Mouse (Mus musculus): ENCODE measurements around the gene Nkx2-5. TPM values are rescaled to one million over a fixed set of nuclear protein-coding genes. Genes with fewer than 3 reads are reported as not detected.
A peak's percentile ranks its signal among the peaks of the same experiment; 100 is the strongest.

Gene Nkx2-5
- polyA plus RNA-seq, 1 experiment from 2014 or later, result 146 TPM

DNA sequence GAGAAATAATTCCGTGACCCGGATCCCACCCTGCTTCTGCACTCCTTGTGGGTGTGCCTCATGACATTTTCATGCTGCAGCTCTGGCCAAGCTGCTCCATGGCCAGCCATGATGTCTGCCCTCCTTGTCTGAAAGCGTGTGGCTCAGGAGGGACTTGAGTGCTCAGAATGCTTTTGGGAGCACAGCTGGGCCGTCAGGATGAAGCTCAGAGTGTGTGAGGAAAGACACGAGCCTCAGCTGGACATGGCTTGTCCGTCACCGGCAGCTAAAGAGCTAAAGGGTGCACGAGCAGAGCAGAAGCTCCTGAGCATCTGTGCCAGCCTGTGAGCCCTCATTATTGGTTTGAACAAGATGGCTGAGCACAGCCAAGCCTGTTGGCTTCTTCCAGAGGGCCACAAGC is 28.7 kb upstream of the Nkx2-5 start:
- DNase-seq (ENCODE audit: low spot score), result no peak
- Histone ChIP-seq H3K4me1 (peaks cover 44% of the 10 kb centered on the region), H3K9me3 (no peaks in the 10 kb centered on the region), H3K36me3 (peaks cover 2% of the 10 kb centered on the region; the same call in 1 of the 2 replicates), H3K27me3 (ENCODE audit: insufficient read depth, poor library complexity, severe bottlenecking) (no peaks in the 10 kb centered on the region), H3K27ac (peak overlapping the region; percentile 48; the same call in 1 of the 2 replicates), H3K4me3 (no peak overlapping the region)
- 70% methylated on average over 8 of the region's 8 CpGs for WGBS

DNA sequence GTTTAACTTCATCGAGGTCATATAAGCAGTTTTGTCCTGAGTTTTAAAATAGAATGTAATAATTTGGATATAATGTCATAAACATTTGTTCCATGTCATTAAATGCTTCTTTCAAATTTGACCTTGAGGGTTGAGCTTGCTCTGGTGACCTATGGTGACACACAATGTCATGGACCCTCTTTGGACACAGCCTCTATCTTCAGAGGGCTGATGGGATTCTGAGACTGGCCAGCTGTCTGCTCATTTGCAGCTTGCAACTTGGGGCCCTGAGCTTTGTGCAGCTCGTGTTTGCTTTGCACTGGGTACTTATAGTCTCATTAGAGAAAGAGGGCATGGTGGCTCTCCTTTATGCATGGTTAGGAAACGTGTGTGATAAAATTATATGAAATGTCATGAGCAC is 28.1 kb upstream of the Nkx2-5 start:
- DNase-seq (ENCODE audit: low spot score), result no peak
- H3K9me3 ChIP-seq, result no peaks in the 10 kb centered on the region
- H3K36me3 ChIP-seq, result no peaks in the 10 kb centered on the region
- 65% methylated on average over 3 of the region's 3 CpGs for WGBS
- H3K4me1 ChIP-seq, result peaks cover 46% of the 10 kb centered on the region
- H3K27me3 ChIP-seq (ENCODE audit: insufficient read depth, poor library complexity, severe bottlenecking), result no peaks in the 10 kb centered on the region
- no peak overlapping the region for H3K4me3 ChIP-seq
- peak overlapping the region; percentile 59; the same call in 1 of the 2 replicates for H3K27ac ChIP-seq

DNA sequence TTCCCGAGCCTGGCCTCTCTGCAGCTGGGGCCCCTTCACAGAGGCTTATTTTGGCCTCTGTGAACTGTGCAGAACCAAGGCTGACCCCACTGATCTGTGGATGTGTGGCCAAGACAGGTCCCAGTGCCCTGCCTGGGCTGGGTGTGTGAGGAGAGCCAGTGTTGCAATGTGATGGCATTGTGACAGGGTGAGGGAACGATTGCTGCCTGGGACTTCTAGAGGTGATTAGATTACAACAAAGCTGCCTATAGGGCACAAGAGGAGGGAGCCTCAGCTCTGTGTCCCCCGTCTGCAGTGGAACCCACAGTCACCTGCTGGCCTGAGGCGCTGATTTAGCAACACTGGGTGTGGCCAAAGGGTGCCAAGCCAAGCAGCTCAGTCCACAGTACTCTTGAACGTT is 23.9 kb upstream of the Nkx2-5 start:
- Histone ChIP-seq H3K27me3 (ENCODE audit: insufficient read depth, poor library complexity, severe bottlenecking) (no peaks in the 10 kb centered on the region), H3K4me1 (peaks cover 59% of the 10 kb centered on the region), H3K9me3 (no peaks in the 10 kb centered on the region), H3K36me3 (0 out of 2 replicates have a peak, but pooled peaks cover 2% of the 10 kb centered on the region), H3K4me3 (peak overlapping the region; percentile 38), H3K27ac (peak overlapping the region; percentile 80)
- 20% methylated on average over 5 of the region's 5 CpGs for whole genome bisulfite sequencing
- DNase-seq (ENCODE audit: low spot score), result peak; percentile 93

DNA sequence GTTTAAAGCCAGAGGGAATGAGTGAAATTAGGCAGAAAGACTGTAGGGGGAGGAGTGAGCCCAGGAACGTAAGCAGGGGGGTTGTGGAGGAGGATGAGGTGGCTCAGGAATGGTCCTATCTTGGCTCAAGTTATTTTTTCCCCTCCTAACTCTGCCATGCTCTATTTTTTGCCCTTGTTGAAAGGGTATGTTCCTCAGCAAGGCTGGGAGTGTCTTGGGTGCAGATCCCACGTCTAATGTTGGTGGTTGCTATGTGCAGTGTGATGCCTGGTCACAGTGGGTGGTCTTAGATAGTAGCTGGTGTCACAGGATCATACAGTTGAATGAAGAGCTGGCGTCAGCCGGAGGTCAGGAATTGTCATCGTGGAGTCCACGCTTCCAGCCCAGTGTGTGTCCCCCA is 20.3 kb upstream of the Nkx2-5 start:
- peak; percentile 80 for DNase-seq (ENCODE audit: low spot score)
- Histone ChIP-seq H3K27me3 (ENCODE audit: insufficient read depth, poor library complexity, severe bottlenecking) (no peaks in the 10 kb centered on the region), H3K9me3 (peaks cover 7% of the 10 kb centered on the region; the same call in 1 of the 2 replicates), H3K27ac (peak overlapping the region; percentile 88), H3K36me3 (peaks cover 12% of the 10 kb centered on the region; the same call in 1 of the 2 replicates), H3K4me1 (peaks cover 65% of the 10 kb centered on the region), H3K4me3 (0 out of 2 replicates have a peak overlapping the region, but pooled peaks have one; percentile 22)
- WGBS, result 39% methylated on average over 6 of the region's 6 CpGs

DNA sequence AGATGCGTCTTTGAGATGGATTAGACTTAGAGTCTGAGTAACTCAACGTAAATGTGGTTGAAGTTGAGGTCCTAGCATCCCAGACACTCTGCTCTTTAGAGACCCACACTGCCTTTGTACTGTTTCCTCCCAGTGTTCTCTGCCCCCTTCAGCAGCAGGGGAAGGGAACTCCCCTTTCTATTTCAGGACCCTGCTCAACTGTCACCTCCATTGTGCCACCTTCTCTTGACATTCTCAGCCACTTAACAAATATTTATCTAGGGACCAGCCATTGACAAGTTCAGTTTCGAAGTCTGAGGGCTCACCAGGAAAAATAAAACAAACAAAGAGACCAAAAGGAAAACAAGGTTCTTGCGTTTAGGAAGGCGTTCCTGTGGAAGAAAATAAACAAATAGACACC is 19.5 kb upstream of the Nkx2-5 start:
- no peak for DNase-seq (ENCODE audit: low spot score)
- 25% methylated on average over 5 of the region's 5 CpGs for WGBS
- no peaks in the 10 kb centered on the region for H3K27me3 ChIP-seq (ENCODE audit: insufficient read depth, poor library complexity, severe bottlenecking)
- H3K4me3 ChIP-seq, result peak overlapping the region; percentile 22; the same call in 1 of the 2 replicates
- H3K27ac ChIP-seq, result peak overlapping the region; percentile 88
- H3K4me1 ChIP-seq, result peaks cover 67% of the 10 kb centered on the region
- H3K9me3 ChIP-seq, result peaks cover 7% of the 10 kb centered on the region; the same call in 1 of the 2 replicates
- H3K36me3 ChIP-seq, result peaks cover 12% of the 10 kb centered on the region; the same call in 1 of the 2 replicates

DNA sequence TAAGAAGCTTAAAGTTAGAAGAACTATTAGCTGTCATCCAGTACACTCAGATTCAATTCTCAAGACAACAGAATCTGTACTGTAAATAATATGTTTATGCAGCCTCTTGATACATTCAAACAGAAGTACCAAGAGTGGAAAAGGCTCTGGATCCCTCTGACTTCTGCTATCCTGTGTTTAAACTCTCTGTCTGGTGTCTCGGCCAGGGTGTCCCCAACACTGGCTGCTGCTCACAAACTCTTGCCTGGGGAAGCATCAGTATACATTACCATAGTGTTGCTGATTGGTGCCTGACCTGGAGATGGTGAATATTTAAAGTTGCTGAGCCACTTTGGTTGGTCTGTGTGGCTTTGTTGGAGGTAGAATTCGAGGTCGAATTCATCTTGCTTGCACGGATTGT is 17.0 kb upstream of the Nkx2-5 start:
- H3K27me3 ChIP-seq (ENCODE audit: insufficient read depth, poor library complexity, severe bottlenecking), result peaks cover 14% of the 10 kb centered on the region
- WGBS, result 59% methylated on average over 4 of the region's 4 CpGs
- H3K4me3 ChIP-seq, result no peak overlapping the region
- peaks cover 7% of the 10 kb centered on the region; the same call in 1 of the 2 replicates for H3K9me3 ChIP-seq
- H3K27ac ChIP-seq, result peak overlapping the region; percentile 74
- H3K4me1 ChIP-seq, result peaks cover 61% of the 10 kb centered on the region
- H3K36me3 ChIP-seq, result peaks cover 11% of the 10 kb centered on the region; the same call in 1 of the 2 replicates
- no peak for DNase-seq (ENCODE audit: low spot score)

DNA sequence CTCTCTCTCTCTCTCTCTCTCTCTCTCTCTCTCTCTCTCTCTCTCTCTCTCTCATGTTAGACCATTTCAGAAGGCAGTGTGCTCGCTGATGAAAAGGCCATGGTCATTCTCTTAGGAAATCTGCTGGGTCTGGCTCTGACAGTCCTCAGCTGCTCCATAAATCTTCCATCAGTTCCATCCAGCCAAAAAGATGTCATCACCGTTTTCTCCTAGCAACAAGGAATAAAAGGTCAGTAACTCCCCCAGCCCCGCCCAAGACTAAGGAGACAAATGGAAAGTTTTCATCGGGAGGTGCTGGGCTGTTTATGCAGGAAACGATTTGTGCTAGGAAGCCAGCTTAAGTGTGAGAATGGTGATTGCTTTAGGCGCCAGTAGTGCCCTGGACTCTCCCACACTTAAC is 16.6 kb upstream of the Nkx2-5 start:
- Histone ChIP-seq H3K36me3 (peaks cover 10% of the 10 kb centered on the region; the same call in 1 of the 2 replicates), H3K27ac (peak overlapping the region; percentile 74; the same call in 1 of the 2 replicates), H3K4me1 (peaks cover 62% of the 10 kb centered on the region), H3K9me3 (peaks cover 7% of the 10 kb centered on the region; the same call in 1 of the 2 replicates), H3K27me3 (ENCODE audit: insufficient read depth, poor library complexity, severe bottlenecking) (peaks cover 18% of the 10 kb centered on the region), H3K4me3 (no peak overlapping the region)
- 13% methylated on average over 6 of the region's 6 CpGs for WGBS
- peak; percentile 79 for DNase-seq (ENCODE audit: low spot score)

DNA sequence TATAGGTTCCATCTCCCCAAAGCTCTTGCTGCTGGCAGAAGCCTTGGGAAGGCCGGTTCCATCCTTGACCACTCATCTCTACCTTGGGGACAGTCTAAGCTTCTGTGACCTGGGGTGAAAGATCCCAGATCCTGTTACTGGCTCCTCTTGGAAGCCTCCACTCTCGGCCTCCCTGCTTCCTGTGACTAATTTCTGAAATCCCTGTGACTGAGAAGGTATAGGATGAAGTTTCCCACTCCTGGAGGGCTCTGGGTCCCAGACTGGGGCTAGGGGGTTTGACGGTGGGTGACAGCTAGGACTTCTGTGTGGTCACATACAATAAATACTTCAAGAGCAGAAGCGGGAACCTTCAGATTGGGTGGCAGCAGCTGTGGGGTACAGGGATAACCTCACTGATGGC is 16.1 kb upstream of the Nkx2-5 start:
- 24% methylated on average over 4 of the region's 4 CpGs for WGBS
- Histone ChIP-seq H3K9me3 (peaks cover 7% of the 10 kb centered on the region; the same call in 1 of the 2 replicates), H3K4me1 (peaks cover 65% of the 10 kb centered on the region), H3K27ac (peak overlapping the region; percentile 74), H3K4me3 (no peak overlapping the region), H3K27me3 (ENCODE audit: insufficient read depth, poor library complexity, severe bottlenecking) (peaks cover 23% of the 10 kb centered on the region), H3K36me3 (peaks cover 10% of the 10 kb centered on the region; the same call in 1 of the 2 replicates)
- no peak for DNase-seq (ENCODE audit: low spot score)

DNA sequence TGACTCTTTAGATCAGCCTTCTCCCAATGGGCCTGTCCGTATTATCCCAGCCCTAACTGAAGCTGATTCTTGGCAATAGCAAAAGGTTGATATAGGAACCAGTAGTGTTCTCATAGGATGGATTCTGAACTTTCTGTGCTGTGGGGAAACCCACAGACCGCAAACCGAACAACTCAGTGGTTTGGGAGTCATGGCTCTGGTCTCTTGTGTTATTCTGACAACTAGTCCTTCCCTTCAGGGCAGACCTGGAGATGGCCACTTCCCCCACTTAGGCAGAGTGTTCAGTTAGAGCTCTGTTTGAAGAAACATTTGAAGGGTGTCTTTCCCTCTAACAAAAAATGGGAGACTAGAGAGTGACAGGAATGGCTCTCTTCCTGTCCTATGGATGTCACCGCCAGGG is 7.5 kb upstream of the Nkx2-5 start:
- H3K4me1 ChIP-seq, result peaks cover 44% of the 10 kb centered on the region
- peak overlapping the region; percentile 66 for H3K4me3 ChIP-seq
- 3% methylated on average over 4 of the region's 4 CpGs for WGBS
- peaks cover 84% of the 10 kb centered on the region for H3K27me3 ChIP-seq (ENCODE audit: insufficient read depth, poor library complexity, severe bottlenecking)
- peak overlapping the region; percentile 94 for H3K27ac ChIP-seq
- DNase-seq (ENCODE audit: low spot score), result no peak
- no peaks in the 10 kb centered on the region for H3K36me3 ChIP-seq
- no peaks in the 10 kb centered on the region for H3K9me3 ChIP-seq

DNA sequence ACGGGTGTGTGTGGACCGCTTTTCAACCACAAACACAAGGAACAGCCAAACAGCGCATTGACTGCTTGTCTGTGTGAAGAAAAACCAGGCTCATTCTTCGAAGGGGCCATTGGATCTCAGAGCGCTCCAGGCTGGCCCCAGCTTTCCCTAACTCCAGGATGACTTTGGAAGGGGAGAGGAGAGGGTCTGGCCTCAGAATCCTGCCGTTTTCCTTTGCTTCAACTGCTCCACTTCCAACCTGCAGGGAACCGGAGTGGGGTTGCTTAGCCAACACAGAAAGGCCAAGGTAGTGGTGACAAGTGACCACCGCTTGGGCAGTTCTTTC is 6.3 kb upstream of the Nkx2-5 start:
- H3K36me3 ChIP-seq, result no peaks in the 10 kb centered on the region
- H3K27ac ChIP-seq, result peak overlapping the region; percentile 94
- H3K4me1 ChIP-seq, result peaks cover 37% of the 10 kb centered on the region
- no peak for DNase-seq (ENCODE audit: low spot score)
- H3K27me3 ChIP-seq (ENCODE audit: insufficient read depth, poor library complexity, severe bottlenecking), result peaks cover 73% of the 10 kb centered on the region
- H3K9me3 ChIP-seq, result no peaks in the 10 kb centered on the region
- peak overlapping the region; percentile 66 for H3K4me3 ChIP-seq
- 5% methylated on average over 8 of the region's 8 CpGs for WGBS

DNA sequence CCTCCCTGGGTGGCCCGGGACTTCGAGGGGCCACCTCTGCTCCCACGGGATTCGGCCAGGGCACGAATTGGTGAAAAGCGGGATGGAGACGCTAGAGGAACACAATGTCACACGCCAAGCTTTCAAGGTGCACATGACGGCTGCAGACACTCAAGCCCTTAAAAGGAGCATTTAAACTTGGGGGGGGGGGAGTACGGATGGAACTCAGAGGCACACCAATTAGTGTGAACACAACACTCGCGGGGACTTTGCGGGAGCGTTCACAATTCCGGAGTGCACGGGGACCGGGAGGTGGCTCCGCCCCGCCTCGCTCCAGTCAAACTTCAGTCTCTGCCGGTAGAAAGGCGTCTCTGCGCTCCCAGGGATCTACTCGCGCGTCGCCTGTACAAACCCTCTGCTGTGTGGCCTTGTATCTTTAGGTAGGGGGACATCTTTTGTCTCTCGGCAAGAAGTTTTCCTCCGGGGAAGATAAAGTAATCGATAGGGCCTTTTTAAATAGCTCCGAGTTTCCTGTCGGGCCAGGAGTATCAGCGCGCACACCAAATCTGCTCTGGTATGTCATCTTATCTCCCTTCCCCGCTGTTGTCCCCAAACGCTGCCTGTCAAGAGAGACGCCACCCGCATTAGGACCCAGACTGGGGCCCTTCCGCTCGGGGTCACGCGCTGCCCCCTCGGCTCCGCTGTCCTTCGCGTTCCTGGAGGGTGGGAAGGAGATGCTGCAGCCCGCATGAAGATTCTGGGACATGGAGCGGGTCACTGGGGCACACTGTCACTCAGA is 5.7 kb upstream of the Nkx2-5 start:
- DNase-seq (ENCODE audit: low spot score), result peak; percentile 91
- peaks cover 72% of the 10 kb centered on the region for H3K27me3 ChIP-seq (ENCODE audit: insufficient read depth, poor library complexity, severe bottlenecking)
- peaks cover 32% of the 10 kb centered on the region; the same call in 1 of the 2 replicates for H3K4me1 ChIP-seq
- no peaks in the 10 kb centered on the region for H3K36me3 ChIP-seq
- H3K27ac ChIP-seq, result peak overlapping the region; percentile 94
- H3K4me3 ChIP-seq, result peak overlapping the region; percentile 66
- WGBS, result under 1% methylated on average over 48 of the region's 48 CpGs
- no peaks in the 10 kb centered on the region for H3K9me3 ChIP-seq

DNA sequence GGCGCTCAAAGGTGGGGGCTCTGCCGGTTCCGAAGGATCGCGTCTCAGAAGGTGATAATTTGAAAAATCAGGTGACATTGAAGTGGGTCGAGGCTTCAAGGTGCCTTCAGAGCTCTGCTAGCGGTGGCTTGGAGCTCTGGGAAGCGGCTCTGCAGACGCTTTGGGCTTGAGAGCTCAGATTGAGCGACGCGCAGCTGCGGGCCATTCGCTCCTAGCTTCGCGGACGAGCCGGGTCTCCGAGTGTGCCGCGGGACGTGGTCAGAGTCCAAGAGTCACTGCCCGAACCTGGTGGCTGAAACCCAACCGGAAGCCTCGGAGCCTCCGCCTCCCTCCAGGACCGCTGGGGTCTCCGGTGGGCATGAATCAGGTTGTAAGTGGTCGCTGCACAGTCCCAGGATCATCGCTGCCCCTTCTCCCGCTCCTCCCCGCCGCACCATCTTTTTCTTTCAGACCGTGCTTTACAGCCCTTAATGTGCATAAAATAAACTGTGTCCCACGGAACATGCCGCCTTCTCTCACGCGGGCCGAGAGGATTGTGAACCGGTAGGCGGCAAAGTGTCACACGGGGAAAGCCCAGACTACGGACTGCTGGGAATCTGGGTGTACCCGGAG is 5.0 kb upstream of the Nkx2-5 start:
- H3K27me3 ChIP-seq (ENCODE audit: insufficient read depth, poor library complexity, severe bottlenecking), result peaks cover 74% of the 10 kb centered on the region
- peak overlapping the region; percentile 94 for H3K27ac ChIP-seq
- peaks cover 32% of the 10 kb centered on the region; the same call in 1 of the 2 replicates for H3K4me1 ChIP-seq
- peak overlapping the region; percentile 66 for H3K4me3 ChIP-seq
- no peaks in the 10 kb centered on the region for H3K9me3 ChIP-seq
- WGBS, result under 1% methylated on average over 44 of the region's 44 CpGs
- H3K36me3 ChIP-seq, result no peaks in the 10 kb centered on the region
- DNase-seq (ENCODE audit: low spot score), result no peak

Measured in heart, embryonic 10.5 days (tissue).